Mouse (Mus musculus) kidney, postnatal 0 days (tissue): ENCODE measurements around the gene Slc27a4. TPM values are rescaled to one million over a fixed set of nuclear protein-coding genes. Genes with fewer than 3 reads are reported as not detected.

ENCODE experiments used
- ATAC-seq: fragments of 200-750 bp; cut with Nextera tagmentation; replicated peaks from 2 replicates; pipeline ENCODE4 v1.8.0; 2017; ENCODE audit warnings: low read depth, moderate number of reproducible peaks, moderate TSS enrichment, moderate library complexity; ENCODE audit not compliant: low FRiP score
- DNase-seq: peaks from one replicate; pipeline ENCODE4 v3.0.0-alpha.2; 2016; ENCODE audit warnings: low spot score
- H3K27ac ChIP-seq: fragments of 300-500 bp; sonication (generic); 2 replicates; pipeline ENCODE4 v1.5.1; 2014; ENCODE audit warnings: mild to moderate bottlenecking
- H3K27me3 ChIP-seq: fragments of 300-500 bp; sonication (generic); 2 replicates; pipeline ENCODE4 v1.6.1; 2014; ENCODE audit warnings: low read length, mixed read lengths; ENCODE audit not compliant: insufficient read depth
- H3K36me3 ChIP-seq: fragments of 300-500 bp; sonication (generic); 2 replicates; pipeline ENCODE4 v1.6.1; 2014; ENCODE audit warnings: low read length, mixed read lengths; ENCODE audit not compliant: insufficient read depth
- H3K4me1 ChIP-seq: fragments of 300-500 bp; sonication (generic); replicated peaks from 2 replicates; pipeline ENCODE4 v1.6.1; 2014; ENCODE audit warnings: antibody characterized with exemption, low read length, mixed read lengths; ENCODE audit not compliant: insufficient read depth
- H3K4me2 ChIP-seq: fragments of 300-500 bp; sonication (generic); 2 replicates; pipeline ENCODE4 v1.6.1; 2014; ENCODE audit warnings: mild to moderate bottlenecking, low read length, moderate library complexity, mixed read lengths
- H3K4me3 ChIP-seq: fragments of 300-500 bp; sonication (generic); replicated peaks from 2 replicates; pipeline ENCODE4 v1.5.1; 2014; ENCODE audit warnings: low read depth, low read length
- H3K9ac ChIP-seq: fragments of 300-500 bp; sonication (generic); 2 replicates; pipeline ENCODE4 v1.6.1; 2014; ENCODE audit warnings: low read depth, low read length
- H3K9me3 ChIP-seq: fragments of 300-500 bp; sonication (generic); replicated peaks from 2 replicates; pipeline ENCODE4 v1.6.1; 2016; ENCODE audit warnings: low read length, inconsistent platforms, mixed read lengths
- CTCF ChIP-seq: IDR thresholded peaks from 2 replicates; pipeline ENCODE4 v1.5.1; 2016; ENCODE audit warnings: antibody characterized with exemption, low read depth, mild to moderate bottlenecking, moderate library complexity
- WGBS: fragments of 180-500 bp; shearing (Covaris S2); extraction: QIAGEN DNeasy Blood & Tissue Kit; methylation state at CpG from one replicate; pipeline ENCODE4 v1.1.7; 2014; 5-methylcytosine and 5-hydroxymethylcytosine counted together
- polyA plus RNA-seq: library from polyadenylated mRNA; unstranded; fragments of >200 nt; fragmentation: Nextera tagmentation; extraction: Ambion mirVana; gene quantifications from 2 replicates; pipeline ENCODE4 v1.2.1, GENCODE M21; 2015

Gene Slc27a4
- polyA plus RNA-seq, 1 experiment from 2014 or later = 15.0 TPM

- no peak for TF ChIP-seq CTCF
- DNase-seq (no peak), ATAC-seq (0 out of 2 replicates have a peak, but pooled peaks have one; percentile 17)
- 63% methylated on average over 2 of the region's 2 CpGs for WGBS
- peaks cover 29% of the 10 kb centered on the region for H3K36me3 ChIP-seq
- no peak overlapping the region for H3K4me3 ChIP-seq
- H3K4me1 ChIP-seq = no peaks in the 10 kb centered on the region
- no peak overlapping the region for H3K27ac ChIP-seq
- no peaks in the 10 kb centered on the region for H3K9me3 ChIP-seq
- no peaks in the 10 kb centered on the region for H3K27me3 ChIP-seq
- no peak overlapping the region for H3K9ac ChIP-seq
- H3K4me2 ChIP-seq = no peak overlapping the region
Measured at GRCm38 (mm10) chr2:29835391-29835899, 33.0 kb downstream of the Slc27a4 start.

- Histone ChIP-seq H3K27ac (no peak overlapping the region), H3K27me3 (peaks cover 4% of the 10 kb centered on the region), H3K4me3 (no peak overlapping the region), H3K4me2 (no peak overlapping the region), H3K9ac (no peak overlapping the region), H3K36me3 (peaks cover 39% of the 10 kb centered on the region), H3K9me3 (no peaks in the 10 kb centered on the region), H3K4me1 (no peaks in the 10 kb centered on the region)
- 69% methylated on average over 4 of the region's 4 CpGs for WGBS
- TF ChIP-seq CTCF = no peak
- ATAC-seq = no peak
- no peak for DNase-seq
Measured at GRCm38 (mm10) chr2:29839460-29839859, 37.0 kb downstream of the Slc27a4 start.

DNA sequence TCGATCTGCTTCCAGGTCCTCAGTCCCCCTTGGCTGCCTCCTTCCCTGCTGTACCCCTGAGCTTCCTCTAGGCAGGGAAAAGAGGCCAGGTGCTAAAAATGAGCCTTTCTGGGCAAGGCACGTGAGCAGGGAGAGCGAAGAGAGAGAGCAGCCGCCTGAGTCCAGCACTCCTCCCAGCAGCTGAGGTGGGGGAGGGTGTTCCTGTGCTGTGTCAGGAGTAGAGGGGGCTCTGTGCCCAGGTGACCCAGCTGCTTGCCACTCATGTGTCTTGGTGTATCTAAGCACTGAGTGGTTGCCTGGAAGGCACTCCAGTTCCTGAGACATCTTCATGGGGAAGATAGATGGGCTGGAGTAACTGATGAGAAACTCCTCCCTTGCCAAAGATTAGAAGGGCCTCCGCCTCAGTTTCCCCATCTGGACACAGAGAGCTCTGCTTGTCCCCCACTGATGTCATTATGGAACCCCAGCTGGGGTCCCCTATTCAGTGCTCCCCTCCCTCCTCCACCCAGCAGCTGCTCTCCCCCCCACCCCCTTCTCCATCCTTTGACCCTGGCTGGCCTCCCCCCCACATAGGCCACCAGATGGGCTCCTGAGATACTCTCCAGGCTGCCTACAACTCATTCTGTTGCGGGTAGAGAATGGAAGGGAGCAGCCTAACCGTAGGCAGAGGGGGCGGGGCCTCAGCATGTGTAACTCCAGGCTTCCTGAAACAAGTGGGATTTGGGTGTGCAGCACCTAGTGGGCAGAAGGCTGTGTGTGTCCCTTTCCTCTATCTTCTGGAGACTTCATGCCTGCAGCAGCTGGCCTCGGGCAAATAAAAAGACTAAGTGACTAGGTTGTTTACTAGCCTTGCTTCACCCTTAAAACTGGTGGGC is 41.0 kb downstream of the Slc27a4 start:
- WGBS = 69% methylated on average over 9 of the region's 9 CpGs
- no peak for TF ChIP-seq CTCF
- no peak overlapping the region for H3K9ac ChIP-seq
- no peak overlapping the region for H3K27ac ChIP-seq
- DNase-seq (no peak), ATAC-seq (0 out of 2 replicates have a peak, but pooled peaks have one; percentile 15)
- peaks cover 26% of the 10 kb centered on the region for H3K36me3 ChIP-seq
- peaks cover 26% of the 10 kb centered on the region for H3K27me3 ChIP-seq
- H3K4me2 ChIP-seq = no peak overlapping the region
- H3K4me1 ChIP-seq = peaks cover 5% of the 10 kb centered on the region; the same call in 1 of the 2 replicates
- H3K9me3 ChIP-seq = no peaks in the 10 kb centered on the region
- no peak overlapping the region for H3K4me3 ChIP-seq

DNA sequence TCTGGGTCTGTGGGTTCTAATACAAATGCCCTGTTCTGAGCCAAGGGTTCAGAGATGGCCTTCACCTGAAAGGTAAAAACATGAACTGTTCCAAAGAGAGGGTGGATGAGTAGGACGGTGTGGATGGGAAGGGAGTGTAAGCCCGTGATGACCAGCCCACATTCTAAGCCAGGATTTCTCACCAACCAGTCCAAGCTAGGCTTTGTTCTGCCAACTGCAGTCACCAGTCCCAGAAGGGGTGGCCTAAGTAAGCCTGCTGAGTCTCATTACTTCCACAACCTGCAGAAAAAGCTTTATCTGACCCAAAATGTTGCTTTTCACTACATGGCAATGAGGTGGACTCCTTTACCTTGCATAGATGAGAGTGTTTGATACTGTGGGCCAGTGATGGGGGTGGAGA is 41.7 kb downstream of the Slc27a4 start:
- 90% methylated on average over 2 of the region's 2 CpGs for WGBS
- Histone ChIP-seq H3K27me3 (peaks cover 26% of the 10 kb centered on the region), H3K36me3 (peaks cover 21% of the 10 kb centered on the region), H3K9ac (no peak overlapping the region), H3K4me3 (no peak overlapping the region), H3K4me1 (peaks cover 5% of the 10 kb centered on the region; the same call in 1 of the 2 replicates), H3K4me2 (no peak overlapping the region), H3K9me3 (no peaks in the 10 kb centered on the region), H3K27ac (no peak overlapping the region)
- DNase-seq (no peak), ATAC-seq (0 out of 2 replicates have a peak, but pooled peaks have one; percentile 10)
- no peak for TF ChIP-seq CTCF

DNA sequence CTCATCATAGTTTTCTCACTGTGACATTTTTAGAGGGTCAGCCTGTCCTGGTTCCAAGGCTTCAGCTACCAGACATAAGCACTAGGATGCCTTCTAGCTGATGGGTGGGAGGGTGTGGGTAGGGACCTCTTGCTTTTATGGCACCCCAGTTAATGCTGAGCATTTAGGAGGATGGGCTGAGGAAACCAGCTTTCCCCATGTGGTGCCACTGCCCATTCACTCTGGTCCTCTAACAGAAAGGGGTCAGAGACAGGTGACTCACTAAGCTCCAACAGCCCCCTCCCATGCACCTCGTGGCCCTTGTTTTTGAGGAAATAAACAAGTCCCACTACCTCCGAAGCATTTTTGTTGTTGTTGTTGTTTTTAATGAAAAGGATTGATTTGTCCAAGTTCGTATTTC is 42.2 kb downstream of the Slc27a4 start:
- ATAC-seq = no peak
- peaks cover 20% of the 10 kb centered on the region for H3K36me3 ChIP-seq
- H3K9ac ChIP-seq = no peak overlapping the region
- no peaks in the 10 kb centered on the region for H3K9me3 ChIP-seq
- H3K27me3 ChIP-seq = peaks cover 26% of the 10 kb centered on the region
- no peak for TF ChIP-seq CTCF
- DNase-seq = no peak
- no peak overlapping the region for H3K4me2 ChIP-seq
- H3K4me3 ChIP-seq = no peak overlapping the region
- no peak overlapping the region for H3K27ac ChIP-seq
- 38% methylated on average over 3 of the region's 3 CpGs for WGBS
- H3K4me1 ChIP-seq = peaks cover 5% of the 10 kb centered on the region; the same call in 1 of the 2 replicates

DNA sequence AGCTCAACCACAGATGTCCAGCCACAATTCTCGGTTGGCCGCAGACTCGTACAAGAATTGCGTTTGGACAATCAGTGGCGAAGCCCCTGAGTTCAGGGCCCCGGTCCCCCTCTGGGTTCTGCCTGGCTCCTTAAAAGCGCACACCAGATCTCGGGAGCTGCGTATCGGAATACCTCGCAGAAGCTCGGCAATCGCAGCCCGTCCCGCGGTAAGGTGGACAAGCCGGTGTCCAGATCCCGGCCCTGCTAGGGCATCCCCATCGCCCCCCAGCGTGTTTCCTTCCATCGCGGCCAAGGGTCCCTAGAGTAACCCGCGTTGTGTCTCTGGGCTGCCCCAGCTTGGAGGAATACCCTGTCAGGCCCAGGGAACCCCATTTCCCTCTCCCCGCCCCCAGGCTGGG is 43.2 kb downstream of the Slc27a4 start:
- Histone ChIP-seq H3K36me3 (peaks cover 17% of the 10 kb centered on the region), H3K27me3 (peaks cover 26% of the 10 kb centered on the region), H3K4me1 (peaks cover 5% of the 10 kb centered on the region; the same call in 1 of the 2 replicates), H3K27ac (no peak overlapping the region), H3K4me3 (peak overlapping the region; percentile 23; the same call in 1 of the 2 replicates), H3K4me2 (peak overlapping the region; percentile 51), H3K9ac (0 out of 2 replicates have a peak overlapping the region, but pooled peaks have one; percentile 42), H3K9me3 (no peaks in the 10 kb centered on the region)
- no peak for TF ChIP-seq CTCF
- DNase-seq (no peak), ATAC-seq (no peak)
- 13% methylated on average over 24 of the region's 25 CpGs for WGBS
